Mouse (Mus musculus) myocyte (in vitro differentiated cells): ENCODE data around the gene Ddx25.

Source experiments
- CEBPB ChIP-seq: IDR thresholded peaks from 2 replicates; pipeline ENCODE4 v1.6.1; 2011; ENCODE audit warnings: mild to moderate bottlenecking, moderate library complexity; ENCODE audit not compliant: poor library complexity, insufficient read depth, severe bottlenecking
- E2F4 ChIP-seq: IDR thresholded peaks from one replicate; pipeline ENCODE4 v1.6.1; 2011; ENCODE audit warnings: mild to moderate bottlenecking, control low read depth, moderate library complexity; ENCODE audit not compliant: insufficient read depth
- MAX ChIP-seq: IDR thresholded peaks from one replicate; pipeline ENCODE4 v1.6.1; 2011; ENCODE audit warnings: low read depth, mild to moderate bottlenecking, control low read depth
- MYOD1 ChIP-seq, 3 experiments: IDR thresholded peaks; one replicate each; pipeline ENCODE4 v1.6.1; 2011; ENCODE audit warnings: control low read depth in 2 of 3, low read depth in 2 of 3, mild to moderate bottlenecking in 2 of 3, moderate library complexity in 1 of 3; ENCODE audit not compliant: insufficient read length in 2 of 3, control insufficient read depth in 1 of 3
- MYOG ChIP-seq, 3 experiments: IDR thresholded peaks; one replicate each; pipeline ENCODE4 v1.6.1; 2011; ENCODE audit warnings: control low read depth in 2 of 3, low read depth in 2 of 3, mild to moderate bottlenecking in 2 of 3; ENCODE audit not compliant: insufficient read length in 2 of 3, control insufficient read depth in 1 of 3, insufficient read depth in 1 of 3
- POLR2A ChIP-seq: IDR thresholded peaks from one replicate; pipeline ENCODE4 v1.6.1; 2011; ENCODE audit warnings: low read depth, mild to moderate bottlenecking, control low read depth, moderate library complexity; ENCODE audit not compliant: insufficient read length
- POLR2AphosphoS2 ChIP-seq: IDR thresholded peaks from one replicate; pipeline ENCODE4 v1.6.1; 2011; ENCODE audit warnings: low read depth, control low read depth; ENCODE audit not compliant: insufficient read length
- REST ChIP-seq: IDR thresholded peaks from one replicate; pipeline ENCODE4 v1.6.1; 2011; ENCODE audit warnings: mild to moderate bottlenecking, control low read depth, moderate library complexity; ENCODE audit not compliant: insufficient read depth, insufficient read length
- TCF3 ChIP-seq: IDR thresholded peaks from one replicate; pipeline ENCODE4 v1.6.1; 2011; ENCODE audit warnings: low read depth, control low read depth; ENCODE audit not compliant: insufficient read length
- USF1 ChIP-seq: IDR thresholded peaks from one replicate; pipeline ENCODE4 v1.6.1; 2011; ENCODE audit warnings: low read depth, mild to moderate bottlenecking, control low read depth, moderate library complexity

GRCm38 (mm10) chr9:35520631-35521348 lies 37.5 kb downstream of the Ddx25 start:
- no peak for TF ChIP-seq MYOG (IDR thresholded peaks at IDR 0.05; ENCODE audit: control insufficient read depth in 1 of 3, insufficient read depth in 1 of 3, insufficient read length in 2 of 3, low read depth in 2 of 3)
- no peak for TF ChIP-seq POLR2A
- no peak for TF ChIP-seq MAX
- TF ChIP-seq MYOD1 (IDR thresholded peaks at IDR 0.05; ENCODE audit: control insufficient read depth in 1 of 3, insufficient read length in 2 of 3, low read depth in 2 of 3), result no peak
- TF ChIP-seq REST, result no peak
- TF ChIP-seq TCF3, result no peak
- no peak for TF ChIP-seq CEBPB
- no peak for TF ChIP-seq E2F4
- TF ChIP-seq POLR2AphosphoS2, result no peak
- no peak for TF ChIP-seq USF1
